In genomic region chr9:113930534-113931374, GRCm38 (mm10) we compare ENCODE assay signal across 7 mouse cellular contexts. TPM values are rescaled to one million over a fixed set of nuclear protein-coding genes. Genes with fewer than 3 reads are reported as not detected.
DNase-seq lines count a peak whose midpoint lies in the region; ATAC-seq lines count a peak whose summit lies in the region.

Gene Ubp1, plus strand, starts transcription at chr9:113930934.

- H3K4me1 ChIP-seq in embryonic facial prominence, embryonic 12.5 days, result peaks cover 14% of the 10 kb centered on the region
- peaks cover 7% of the 10 kb centered on the region; the same call in 1 of the 2 replicates for H3K4me1 ChIP-seq in limb, embryonic 11.5 days (ENCODE audit: control insufficient read depth, insufficient read depth, low read length)
- peaks cover 22% of the 10 kb centered on the region for H3K4me1 ChIP-seq in midbrain, embryonic 14.5 days (ENCODE audit: control insufficient read depth, insufficient read depth, low read length)

- no peaks in the 10 kb centered on the region for H3K27me3 ChIP-seq in embryonic facial prominence, embryonic 12.5 days
- H3K27me3 ChIP-seq in limb, embryonic 11.5 days (ENCODE audit: control insufficient read depth, insufficient read depth, low read length), result no peaks in the 10 kb centered on the region
- H3K27me3 ChIP-seq in midbrain, embryonic 14.5 days (ENCODE audit: control insufficient read depth, insufficient read depth, low read length), result no peaks in the 10 kb centered on the region

- no peaks in the 10 kb centered on the region for H3K9me3 ChIP-seq in embryonic facial prominence, embryonic 12.5 days
- H3K9me3 ChIP-seq in limb, embryonic 11.5 days (ENCODE audit: control insufficient read depth, low read length), result no peaks in the 10 kb centered on the region
- H3K9me3 ChIP-seq in midbrain, embryonic 14.5 days (ENCODE audit: control insufficient read depth, low read length), result no peaks in the 10 kb centered on the region

- H3K9ac ChIP-seq in embryonic facial prominence, embryonic 12.5 days, result peak within 1 kb of the TSS; percentile 89
- H3K9ac ChIP-seq in limb, embryonic 11.5 days (ENCODE audit: low read length), result peak within 1 kb of the TSS; percentile 91
- H3K9ac ChIP-seq in midbrain, embryonic 14.5 days (replicated peaks; ENCODE audit: low read length), result peak within 1 kb of the TSS; percentile 91

- ATAC-seq in embryonic facial prominence, embryonic 12.5 days (ENCODE audit: insufficient number of reproducible peaks, insufficient read depth, low FRiP score, low TSS enrichment), result peak; percentile 96
- peak; percentile 98 for ATAC-seq in limb, embryonic 11.5 days (ENCODE audit: insufficient number of reproducible peaks, low FRiP score, low TSS enrichment, low read depth)
- peak; percentile 96 for ATAC-seq in midbrain, embryonic 14.5 days (ENCODE audit: low FRiP score, low TSS enrichment)

- peak within 1 kb of the TSS; percentile 87 for H3K27ac ChIP-seq in embryonic facial prominence, embryonic 12.5 days
- H3K27ac ChIP-seq in limb, embryonic 11.5 days (replicated peaks; ENCODE audit: low read depth, low read length), result peak within 1 kb of the TSS; percentile 84
- H3K27ac ChIP-seq in midbrain, embryonic 14.5 days (replicated peaks; ENCODE audit: low read depth, low read length), result peak within 1 kb of the TSS; percentile 87

- WGBS in embryonic facial prominence, embryonic 12.5 days, result under 1% methylated on average over 63 of the region's 86 CpGs
- under 1% methylated on average over 53 of the region's 86 CpGs for WGBS in limb, embryonic 11.5 days
- 1% methylated on average over 51 of the region's 86 CpGs for WGBS in midbrain, embryonic 14.5 days

- peak; percentile 93 for DNase-seq in adrenal gland, postnatal 25 days
- DNase-seq in heart, adult 11 months, result peak; percentile 100
- DNase-seq in kidney, adult 18-20 months, result peak; percentile 94
- DNase-seq in limb, embryonic 11.5 days (ENCODE audit: low spot score), result peak; percentile 93
- DNase-seq in midbrain, embryonic 14.5 days, result peak; percentile 98
- DNase-seq in spleen, adult 18-20 months, result peak; percentile 86 to 92

- peak within 1 kb of the TSS; percentile 91 for H3K4me3 ChIP-seq in embryonic facial prominence, embryonic 12.5 days
- peak within 1 kb of the TSS; percentile 85 for H3K4me3 ChIP-seq in limb, embryonic 11.5 days (ENCODE audit: low read depth, low read length)
- peak within 1 kb of the TSS; percentile 93 for H3K4me3 ChIP-seq in midbrain, embryonic 14.5 days (replicated peaks; ENCODE audit: low read depth, low read length)

- H3K4me2 ChIP-seq in embryonic facial prominence, embryonic 12.5 days (replicated peaks), result peak within 1 kb of the TSS; percentile 85
- peak within 1 kb of the TSS; percentile 83 for H3K4me2 ChIP-seq in limb, embryonic 11.5 days (ENCODE audit: low read depth, severe bottlenecking)
- H3K4me2 ChIP-seq in midbrain, embryonic 14.5 days (ENCODE audit: low read length), result peak within 1 kb of the TSS; percentile 82

- H3K36me3 ChIP-seq in embryonic facial prominence, embryonic 12.5 days, result no peaks in the 10 kb centered on the region
- no peaks in the 10 kb centered on the region for H3K36me3 ChIP-seq in limb, embryonic 11.5 days (ENCODE audit: control insufficient read depth, insufficient read depth, low read length)
- no peaks in the 10 kb centered on the region for H3K36me3 ChIP-seq in midbrain, embryonic 14.5 days (ENCODE audit: control insufficient read depth, insufficient read depth, low read length)

RNA-seq across cellular contexts. Expression of gene Ubp1, which starts in this region (rescaled TPM):
- 76.9 and 79.6 TPM in 2 replicates for total RNA-seq in adrenal gland, postnatal 25 days (2021)
- 49.7 and 50.0 TPM in 2 replicates for polyA plus RNA-seq in embryonic facial prominence, embryonic 12.5 days (2016; fragmentation: Nextera tagmentation; extraction: Ambion mirVana)
- 49.7 and 50.2 TPM in 2 replicates for polyA plus RNA-seq in limb, embryonic 11.5 days (2014; fragmentation: Nextera tagmentation; extraction: Ambion mirVana)
- 31.9 and 39.0 TPM in 2 replicates for polyA plus RNA-seq in midbrain, embryonic 14.5 days (2014; fragmentation: Nextera tagmentation; extraction: Ambion mirVana)

Comparison
In these comparisons a context has a peak if more than half of its experiments do, and no peak if none do; other contexts are left out.
1. Peak in every context shown above with its lines: DNase-seq, ATAC-seq, H3K4me3 ChIP-seq and H3K27ac ChIP-seq.